Mouse (Mus musculus) adrenal gland, postnatal 10 days (tissue): ENCODE measurements around the gene Mprip. TPM values are rescaled to one million over a fixed set of nuclear protein-coding genes. Genes with fewer than 3 reads are reported as not detected.
"Not testable (repeated sequence)": the region's sequence is repeated elsewhere in the genome, so short reads cannot be mapped to it uniquely, and the experiment has no call there.

Source experiments
- DNase-seq: peaks from one replicate; pipeline ENCODE4 v3.0.0; 2021; ENCODE audit warnings: mixed read lengths
- long read RNA-seq, 2 experiments: library from polyadenylated mRNA; stranded (forward); transcript quantifications; one replicate each; pipeline ENCODE4 v2.0.0; 2021
- total RNA-seq, 2 experiments: library from RNA; stranded (reverse); gene quantifications; 2 replicates each; pipeline ENCODE4 v1.2.3; 2021

Mprip gene
- total RNA-seq = 100 to 1,000 TPM; 216 to 263 TPM
- long read RNA-seq, experiment 1, full-length matches to known transcripts = 173 of 283 reads
- long read RNA-seq, experiment 1, partial matches to known transcripts = 60 of 283 reads
- long read RNA-seq, experiment 1, other reads (novel, unspliced or antisense) = 50 of 283 reads
- long read RNA-seq, experiment 2, full-length matches to known transcripts = 181 of 265 reads
- long read RNA-seq, experiment 2, partial matches to known transcripts = 21 of 265 reads
- long read RNA-seq, experiment 2, other reads (novel, unspliced or antisense) = 63 of 265 reads

DNA sequence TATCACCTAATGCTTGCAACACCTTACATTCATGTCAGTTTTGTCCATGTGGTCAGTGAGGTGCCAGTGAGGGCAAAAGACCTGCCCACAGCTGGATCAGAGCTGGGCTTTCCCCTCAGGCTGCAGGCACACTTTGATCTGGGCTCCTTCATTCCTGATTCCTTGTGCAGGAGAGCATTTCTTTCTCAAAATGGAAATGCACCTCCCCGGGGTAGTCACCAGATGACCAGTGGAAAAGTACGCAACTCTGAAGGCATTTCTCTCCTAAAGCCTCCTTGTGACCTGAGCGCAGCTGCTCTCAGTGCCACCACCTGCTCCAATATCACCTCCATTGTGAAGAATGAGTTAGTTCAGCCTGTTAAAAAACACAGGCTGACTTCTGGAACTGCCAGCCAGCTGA is at the start of gene Mprip:
Mprip (plus strand) TSS at position 301 of the 400 bp plus-strand sequence.
- DNase-seq = no peak

DNA sequence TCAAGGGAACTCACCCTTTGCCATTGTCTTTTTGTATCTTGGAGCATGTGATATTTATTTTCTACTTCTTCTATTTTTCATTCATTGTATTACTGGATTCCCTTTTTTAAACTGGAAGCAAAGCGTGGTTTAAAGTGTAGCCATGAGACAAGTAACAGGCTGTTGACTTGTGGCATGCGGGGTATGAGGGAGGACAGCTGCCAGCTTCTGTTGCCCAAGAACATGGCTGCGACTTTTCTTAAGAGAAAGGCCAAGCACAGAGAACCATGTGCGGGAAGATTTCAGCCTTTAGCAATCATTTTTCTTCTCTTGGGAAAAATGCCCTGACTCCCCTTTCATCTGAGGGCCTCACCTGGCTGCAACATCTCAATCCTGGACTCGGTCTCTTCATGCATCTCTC is 49.5 kb upstream of the Mprip start:
- DNase-seq = no peak

DNA sequence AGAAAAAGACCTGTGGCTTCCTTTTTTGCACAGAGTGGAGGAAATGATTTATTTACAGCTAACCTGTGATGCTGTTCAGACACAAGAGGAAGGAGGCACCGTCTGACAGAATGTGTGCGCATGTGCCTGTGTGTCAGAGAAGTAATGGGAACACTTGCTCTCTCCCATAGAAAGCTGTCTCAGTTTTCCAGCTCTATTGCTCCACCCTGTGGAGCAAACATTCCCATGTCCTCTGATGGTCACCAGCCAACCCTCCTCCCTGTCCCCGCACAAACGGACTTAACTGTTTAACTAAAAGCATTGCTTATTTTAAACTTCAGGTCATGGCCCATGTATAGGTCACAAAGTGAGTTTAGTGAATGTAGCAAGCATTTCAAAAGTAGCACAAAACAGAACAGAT is 47.0 kb upstream of the Mprip start:
- peak; percentile 47 for DNase-seq

DNA sequence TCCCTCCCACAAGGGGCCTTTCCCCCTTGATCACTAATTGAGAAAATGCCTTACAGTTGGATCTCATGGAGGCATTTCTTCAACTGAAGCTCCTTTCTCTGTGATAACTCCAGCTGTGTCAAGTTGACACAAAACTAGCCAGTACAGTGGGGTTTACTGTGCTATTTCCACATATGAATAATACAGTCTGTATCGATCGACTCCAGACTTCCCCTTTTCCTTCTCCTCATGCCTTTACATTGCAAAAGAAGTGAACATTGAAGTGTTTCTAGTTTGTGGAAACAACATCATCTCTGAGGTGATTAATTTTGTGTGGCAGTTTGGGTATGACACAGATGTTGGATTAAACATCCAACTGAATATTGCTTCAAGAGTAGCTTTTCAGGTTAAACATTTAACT is 44.1 kb upstream of the Mprip start:
- DNase-seq = not testable (repeated sequence)

DNA sequence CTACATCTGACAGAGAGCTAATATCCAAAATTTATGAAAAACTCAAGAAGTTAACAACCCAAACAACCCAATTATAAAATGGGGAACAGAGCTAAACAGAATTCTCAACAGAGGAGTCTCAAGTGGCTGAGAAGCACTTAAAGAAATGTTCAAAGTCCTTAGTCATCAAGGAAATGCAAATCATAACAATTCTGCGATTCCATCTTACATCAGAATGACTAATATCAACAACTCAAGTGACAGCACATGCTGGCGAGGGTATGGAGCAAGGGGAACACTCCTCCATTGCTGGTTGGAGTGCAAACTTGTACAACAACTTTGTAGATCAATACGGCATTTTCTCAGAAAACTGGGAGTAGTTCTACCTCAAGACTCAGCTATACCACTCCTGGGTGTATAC is 38.9 kb upstream of the Mprip start:
- DNase-seq = no peak

DNA sequence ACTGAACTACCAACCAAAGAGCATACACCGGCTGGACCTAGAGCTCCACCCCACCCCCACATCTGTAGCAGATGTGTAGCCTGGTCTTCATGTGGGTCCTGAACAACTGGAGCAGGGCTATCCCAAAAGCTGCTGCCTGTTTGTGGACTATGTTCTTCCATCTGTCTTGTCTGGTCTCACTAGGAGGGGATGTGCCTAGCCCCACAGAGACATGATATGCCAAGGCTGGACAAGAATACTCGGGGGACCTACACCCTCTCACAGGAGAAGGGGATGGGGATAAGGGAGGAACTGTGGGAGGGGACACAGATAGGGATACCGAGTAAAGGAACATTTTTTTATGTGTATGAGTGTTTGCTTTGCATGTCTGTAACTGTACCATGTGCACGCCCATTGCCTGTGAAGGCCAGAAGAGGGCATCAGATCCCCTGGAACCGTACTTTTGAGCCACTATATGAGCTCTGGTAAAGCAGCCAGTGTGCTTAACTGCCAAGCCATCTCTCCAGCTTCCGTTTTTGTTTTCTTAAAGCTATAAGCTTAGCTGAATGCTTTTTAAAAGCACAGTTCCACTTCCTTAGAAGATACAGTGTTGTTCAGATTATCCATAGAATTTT is 37.0 kb upstream of the Mprip start:
- peak; percentile 65 for DNase-seq

DNA sequence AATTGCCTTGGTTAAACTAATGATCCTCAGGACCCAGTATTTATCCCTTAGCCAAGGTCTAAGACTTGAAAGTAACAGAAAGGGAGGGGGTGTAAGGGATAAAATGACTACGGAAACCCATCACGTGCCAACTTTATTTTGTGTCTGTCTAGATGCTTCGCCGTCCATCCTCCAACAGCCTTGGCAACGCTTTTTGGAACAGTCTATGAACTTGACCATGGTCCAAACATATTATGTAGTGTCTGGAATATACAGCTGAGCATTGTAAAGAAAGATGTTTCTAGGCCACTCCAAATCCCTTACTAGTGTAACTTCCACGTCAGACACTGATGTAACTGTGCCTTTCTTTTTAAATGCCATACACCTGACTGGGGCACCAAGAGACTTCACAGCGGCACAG is 34.9 kb upstream of the Mprip start:
- DNase-seq = no peak

DNA sequence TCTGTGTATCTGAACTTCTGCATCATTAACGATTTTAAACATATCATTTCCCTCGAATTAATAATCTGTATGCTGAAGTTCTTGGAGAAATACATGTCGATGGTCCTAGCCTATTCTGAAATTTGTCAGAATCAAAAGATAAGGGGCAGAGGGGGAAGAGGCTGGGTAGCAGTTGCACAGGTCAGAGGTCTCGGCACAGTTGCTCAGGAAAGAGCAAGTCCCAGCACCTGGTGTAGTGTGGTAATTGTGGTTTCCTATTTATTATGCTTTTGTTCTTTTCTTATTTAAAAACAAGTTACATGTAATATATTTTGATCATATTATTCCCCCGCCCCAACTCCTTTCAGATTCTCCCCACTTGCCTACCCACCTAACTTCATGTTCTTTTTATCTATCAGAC is 32.9 kb upstream of the Mprip start:
- no peak for DNase-seq

DNA sequence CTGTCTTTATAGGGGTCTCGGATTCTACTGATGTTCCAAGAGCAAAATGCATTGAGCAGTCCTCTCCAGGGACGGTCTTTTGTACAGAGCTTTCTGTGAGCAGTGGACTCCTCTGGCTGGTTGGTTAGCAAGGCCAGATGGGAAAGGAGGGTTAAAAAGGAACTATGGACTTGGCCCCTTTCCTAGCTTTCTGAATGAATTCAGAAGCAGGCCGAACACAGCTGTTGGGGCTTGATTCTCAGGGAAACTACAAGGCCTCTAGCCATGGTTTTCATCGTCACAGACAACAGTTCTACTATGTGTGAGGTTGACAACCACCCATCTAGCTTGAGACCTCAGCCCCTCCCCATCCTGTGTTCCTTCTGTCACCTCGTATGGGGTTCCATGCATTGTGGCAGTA is 31.2 kb upstream of the Mprip start:
- DNase-seq = no peak

DNA sequence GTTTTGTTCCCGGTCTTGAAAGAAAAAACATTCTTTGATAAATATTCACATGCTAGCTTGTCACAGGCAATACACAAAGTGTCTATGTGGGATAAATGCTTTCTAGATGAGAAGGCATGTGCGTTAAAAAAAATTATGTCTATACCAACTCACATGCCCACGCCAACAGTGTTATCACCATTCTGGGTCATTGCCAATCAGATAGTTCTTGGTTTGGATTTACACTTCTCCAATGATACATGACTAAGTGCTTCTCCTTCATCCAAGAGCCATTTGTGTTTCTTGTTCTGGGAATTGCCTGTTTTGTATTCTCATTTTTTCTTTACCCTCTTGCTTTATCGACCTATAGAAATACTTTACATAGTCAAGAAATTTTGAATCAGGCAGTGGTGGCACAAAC is 29.1 kb upstream of the Mprip start:
- no peak for DNase-seq

DNA sequence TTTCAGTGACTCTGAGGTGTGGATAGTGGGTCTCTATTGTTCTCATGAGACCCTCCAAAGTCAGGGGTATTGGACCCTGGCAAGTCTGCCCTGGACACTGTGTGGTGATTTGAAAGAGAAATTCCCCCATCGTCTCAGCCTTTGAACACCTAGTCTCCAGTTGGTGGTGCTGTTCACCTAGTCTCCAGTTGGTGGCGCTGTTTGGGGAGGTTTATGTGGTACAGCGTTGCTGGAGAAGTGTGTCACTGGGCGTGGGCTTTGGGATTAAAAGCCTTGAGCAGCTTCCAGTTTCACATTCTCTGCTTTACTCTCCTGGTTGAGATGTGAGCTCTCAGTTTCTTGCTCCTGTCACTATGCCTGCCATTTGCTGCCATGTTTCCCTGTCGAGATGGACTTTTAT is 28.1 kb upstream of the Mprip start:
- DNase-seq = peak; percentile 81

DNA sequence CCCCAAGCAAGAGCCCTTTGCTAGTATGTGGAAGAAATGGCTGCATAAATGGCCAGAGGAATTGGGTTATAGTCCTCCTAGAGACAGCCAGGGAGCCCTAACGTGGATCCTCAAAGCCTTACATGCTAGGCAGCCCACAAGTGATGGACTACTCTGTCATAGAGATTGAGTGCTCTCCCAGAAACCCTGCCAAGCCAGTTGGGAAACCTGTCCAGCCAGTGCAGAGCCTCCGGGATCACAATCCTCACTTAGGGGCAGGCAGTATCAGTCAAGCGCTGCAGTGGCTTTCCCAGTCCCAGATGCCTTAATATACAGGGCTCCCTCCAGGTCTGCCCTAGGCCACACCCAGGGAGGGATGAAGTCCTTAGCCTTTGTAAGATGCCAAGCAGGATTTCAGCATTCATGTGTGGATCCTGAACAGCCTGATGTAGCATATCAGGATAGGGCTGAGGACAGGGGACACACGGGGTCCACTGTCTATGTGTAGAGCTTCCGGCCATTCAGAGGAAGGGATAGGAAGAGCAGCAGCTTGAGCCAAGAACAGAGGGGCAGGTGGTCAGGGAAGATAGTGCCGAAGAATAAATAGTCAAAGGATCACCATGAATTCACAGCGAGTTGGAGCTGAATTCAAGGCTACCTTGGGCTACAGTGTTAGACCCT is 27.0 kb upstream of the Mprip start:
- DNase-seq = no peak

DNA sequence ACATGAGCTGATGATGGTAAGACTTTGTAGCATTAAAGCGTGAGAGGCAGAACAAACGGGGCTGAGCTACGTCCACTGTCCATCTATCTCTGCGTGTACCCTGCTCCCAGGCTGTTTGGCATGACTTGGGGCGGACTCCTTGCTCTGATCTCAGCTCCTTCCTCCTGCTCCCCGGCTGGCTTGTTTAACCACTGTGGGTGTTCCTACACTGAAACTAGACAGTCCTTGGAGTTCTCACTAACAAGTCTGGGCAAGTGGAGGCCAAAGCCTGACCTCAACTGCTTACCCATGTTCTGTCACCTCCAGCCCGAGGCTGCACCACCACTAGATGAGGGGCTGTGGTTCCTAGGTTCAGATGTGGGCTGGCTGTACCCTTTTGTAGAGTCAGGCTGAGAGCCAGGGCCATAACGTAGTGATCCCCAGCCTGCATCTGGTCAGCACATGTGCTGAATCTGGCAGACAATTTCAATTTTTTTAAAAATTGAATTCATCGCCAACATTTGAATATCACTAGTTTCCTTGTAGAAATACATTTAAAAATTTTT is 25.8 kb upstream of the Mprip start:
- DNase-seq = no peak

DNA sequence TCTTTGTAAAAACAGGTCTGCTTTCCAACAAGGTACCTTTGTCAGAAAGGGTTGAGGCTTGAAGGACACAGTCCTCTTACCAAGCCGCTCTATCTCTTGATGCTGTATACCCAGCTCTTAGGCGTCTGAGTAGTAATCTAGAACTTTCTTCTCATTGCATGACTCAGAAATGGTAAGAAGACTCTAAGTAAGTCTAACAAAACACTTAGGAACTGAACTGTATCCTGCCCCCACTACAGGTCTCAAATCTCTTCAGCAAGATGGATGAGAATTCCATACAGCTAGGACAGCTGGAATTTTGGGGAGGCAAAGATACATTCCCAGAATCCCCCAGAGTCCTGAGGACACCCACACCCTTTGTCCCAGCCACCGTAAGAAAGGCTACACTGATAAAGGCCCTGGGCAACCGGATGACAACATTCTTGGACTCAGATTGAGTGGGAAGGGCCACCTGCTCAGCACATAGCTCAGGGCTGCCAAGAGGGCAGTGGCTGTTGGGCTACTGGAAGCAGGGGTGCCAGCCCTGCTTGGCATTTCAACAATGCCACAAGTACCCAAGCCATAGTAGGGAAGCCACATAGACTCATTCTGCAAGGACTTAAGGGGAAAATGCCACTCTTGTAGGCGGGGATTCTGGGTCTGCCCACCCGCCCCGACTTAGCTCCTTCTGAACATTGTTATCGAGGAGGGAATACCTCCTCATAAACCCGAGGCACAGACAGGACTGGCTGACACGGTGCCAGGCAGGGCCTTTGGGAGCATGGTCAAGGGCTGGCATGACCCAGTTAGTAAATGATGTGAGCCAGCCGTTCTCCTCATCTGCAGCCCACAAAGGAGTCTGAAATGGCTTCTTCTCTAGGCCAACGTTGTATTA is 25.0 kb upstream of the Mprip start:
- DNase-seq = peak; percentile 72

DNA sequence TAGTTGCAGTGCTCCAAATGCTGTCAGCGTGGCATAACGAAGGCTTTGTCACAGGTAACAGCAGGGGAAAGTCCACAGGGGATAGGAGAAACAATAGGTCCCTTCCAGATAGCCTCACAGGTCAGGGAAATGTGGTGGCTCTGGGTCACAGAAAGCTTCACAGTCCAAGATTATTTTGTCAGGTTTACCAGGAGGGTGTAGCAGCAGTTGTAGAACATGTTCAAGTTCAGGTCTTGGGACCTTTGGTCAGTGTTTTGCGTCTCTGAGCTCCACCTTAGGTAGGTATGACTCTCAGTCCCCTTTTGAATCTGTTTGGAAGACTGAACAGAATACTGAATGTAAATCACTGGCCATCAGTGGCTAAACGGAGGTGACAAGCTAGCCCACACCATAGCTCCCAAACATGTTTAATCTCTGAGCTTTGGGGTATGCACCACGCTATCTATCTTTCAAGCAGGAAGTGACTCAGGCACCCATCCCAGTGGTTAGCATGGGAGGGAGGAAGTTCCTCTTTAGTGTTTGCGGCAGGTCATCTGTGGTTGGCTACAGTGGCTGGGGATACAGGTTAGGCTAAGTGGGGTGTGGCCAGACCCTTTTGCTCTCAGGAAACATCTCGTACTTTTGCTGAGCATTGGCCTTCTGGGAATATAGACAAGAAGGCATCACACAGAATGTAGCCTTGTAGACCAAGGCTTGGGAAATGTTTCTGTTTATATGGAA is 24.2 kb upstream of the Mprip start:
- DNase-seq = no peak

DNA sequence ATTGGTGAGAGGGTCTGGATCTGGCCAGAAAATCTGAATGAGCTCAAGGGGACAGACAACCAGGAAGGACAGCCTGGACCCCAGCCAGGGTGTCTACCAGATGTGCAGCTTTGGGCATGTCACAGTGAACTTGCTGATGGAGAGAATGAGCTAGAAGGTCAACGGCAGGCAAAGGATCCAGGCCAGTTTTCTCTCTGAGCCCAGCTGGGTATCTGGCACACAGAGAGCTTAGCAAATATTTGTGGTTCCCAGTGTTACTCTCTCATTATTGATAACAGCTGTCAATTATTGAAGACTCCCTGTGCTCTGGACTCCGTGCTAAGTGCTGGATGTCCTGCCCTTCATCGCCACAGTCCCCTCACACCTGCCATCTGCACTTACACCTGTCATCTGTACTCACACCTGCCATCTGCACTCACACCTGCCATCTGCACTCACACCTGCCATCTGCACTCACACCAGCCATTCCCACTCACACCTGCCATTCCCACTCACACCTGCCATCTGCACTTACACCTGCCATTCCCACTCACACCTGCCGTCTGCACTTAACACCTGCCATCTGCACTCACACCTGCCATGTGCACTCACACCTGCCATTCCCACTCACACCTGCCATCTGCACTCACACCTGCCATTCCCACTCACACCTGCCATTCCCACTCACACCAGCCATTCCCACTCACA is 21.0 kb upstream of the Mprip start:
- no peak for DNase-seq

DNA sequence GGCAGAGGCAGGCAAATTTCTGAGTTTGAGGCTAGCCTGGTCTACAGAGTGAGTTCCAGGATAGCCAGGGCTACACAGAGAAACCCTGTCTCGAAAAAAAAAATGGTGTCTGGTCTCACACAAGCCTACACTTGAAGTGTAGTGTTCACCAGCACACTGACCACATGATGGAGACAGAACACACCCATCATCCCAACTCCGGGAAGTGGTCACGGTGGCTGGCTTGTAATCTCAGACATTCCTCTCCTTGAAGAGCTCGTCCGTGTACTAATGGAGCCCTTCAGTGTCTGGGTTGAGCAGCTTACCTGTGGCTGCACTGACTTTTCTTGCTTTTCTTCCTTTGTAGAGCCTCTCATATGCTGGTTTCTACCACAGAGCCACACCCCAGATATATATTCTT is 19.9 kb upstream of the Mprip start:
- no peak for DNase-seq

DNA sequence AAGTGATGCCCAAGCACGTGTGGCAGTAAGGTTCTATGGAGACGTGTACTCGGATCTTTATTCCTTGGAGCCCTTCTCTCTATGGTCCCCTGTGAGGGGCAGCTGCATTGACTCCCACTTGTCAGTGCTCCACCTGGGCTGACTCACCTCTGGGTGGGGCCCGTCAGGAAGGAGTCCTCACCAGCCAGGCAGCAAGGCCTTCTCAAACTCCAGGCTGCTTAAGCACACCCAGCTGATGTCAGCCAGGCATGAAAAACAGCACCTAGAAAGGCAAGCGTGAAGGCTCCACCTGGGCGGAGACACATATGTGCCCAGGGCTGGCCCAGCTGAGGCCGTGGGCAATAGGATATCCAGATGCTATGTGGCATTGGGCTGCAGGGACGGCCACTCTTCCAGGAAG is 18.7 kb upstream of the Mprip start:
- DNase-seq = no peak

DNA sequence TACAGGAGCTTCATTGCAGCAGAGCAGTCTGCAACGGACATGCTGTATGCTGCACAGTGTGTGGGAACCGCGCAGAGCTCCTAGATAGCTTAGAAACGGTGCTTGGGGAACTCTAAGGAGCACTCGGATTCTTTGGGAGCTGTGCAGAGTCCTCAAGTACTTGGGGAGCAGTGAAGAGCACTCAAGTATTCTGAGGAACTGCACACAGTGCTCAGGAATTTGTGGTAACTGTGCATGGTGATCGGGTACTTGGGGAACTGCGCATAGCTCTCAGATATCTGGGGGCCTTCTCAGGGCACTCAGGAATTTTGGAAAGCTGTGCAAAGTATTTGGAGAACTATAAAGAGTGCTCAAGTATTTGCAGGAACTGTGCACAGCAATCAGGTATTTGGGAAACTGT is 16.1 kb upstream of the Mprip start:
- DNase-seq = no peak

DNA sequence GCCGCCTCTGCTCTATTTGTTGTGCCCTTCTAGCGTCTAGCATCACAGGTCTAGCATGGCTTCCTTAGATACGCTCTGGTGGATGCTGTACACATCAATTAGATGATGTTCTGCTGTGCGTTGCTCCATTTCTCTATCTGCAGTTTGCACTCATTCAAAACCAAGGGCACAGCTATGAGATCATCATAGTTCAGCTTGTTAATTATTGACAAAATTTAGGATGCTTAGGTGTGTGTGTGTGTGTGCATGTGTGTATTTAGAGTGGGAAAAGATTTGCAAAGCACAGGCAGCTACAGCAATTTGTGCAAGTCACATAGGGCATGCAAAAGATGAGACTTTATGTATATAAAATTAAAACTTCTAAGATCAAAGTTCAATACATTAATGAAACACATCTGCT is 12.0 kb upstream of the Mprip start:
- no peak for DNase-seq

DNA sequence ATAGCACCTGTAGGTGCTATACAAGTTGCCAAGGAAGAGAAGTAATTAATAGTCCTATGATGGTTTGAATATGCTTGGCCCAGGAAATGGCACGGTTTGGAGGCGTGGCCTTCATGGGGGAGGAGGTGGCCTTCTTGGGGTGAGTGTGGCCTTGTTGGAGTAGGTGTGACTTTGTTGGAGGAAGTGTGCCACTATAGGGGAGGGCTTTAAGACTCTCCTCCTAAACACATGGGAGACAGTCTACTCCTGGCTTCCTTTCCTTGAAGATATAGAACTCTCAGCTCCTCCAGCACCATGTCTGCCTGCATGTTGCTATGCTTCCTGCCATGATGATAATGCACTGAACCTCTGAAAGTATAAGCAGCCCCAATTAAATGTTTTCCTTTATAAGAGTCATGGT is 8.1 kb upstream of the Mprip start:
- DNase-seq = no peak
